Mouse (Mus musculus) forebrain, postnatal 0 days (tissue): ENCODE measurements at regions not wholly inside any gene's neighbourhood (a gene's known extent, or its start where the extent isn't known, plus 50 kb on each side); places are given as distances from the start of the nearest gene placed in this dataset.

Source experiments
- ATAC-seq: fragments of 200-750 bp; cut with Nextera tagmentation; 2 replicates; pipeline ENCODE4 v1.8.0; 2017; ENCODE audit warnings: mild to moderate bottlenecking, moderate library complexity
- DNase-seq: peaks from one replicate; pipeline ENCODE4 v3.0.0-alpha.2; 2015
- H3K27ac ChIP-seq: fragments of 300-500 bp; sonication (generic); 2 replicates; pipeline ENCODE4 v1.5.1; 2014; ENCODE audit warnings: low read depth, mild to moderate bottlenecking, antibody characterized with exemption, low read length, moderate library complexity, mixed read lengths
- H3K27me3 ChIP-seq: fragments of 300-500 bp; sonication (generic); 2 replicates; pipeline ENCODE4 v1.6.1; 2014; ENCODE audit warnings: mild to moderate bottlenecking, low read length, mixed read lengths; ENCODE audit not compliant: insufficient read depth
- H3K36me3 ChIP-seq: fragments of 300-500 bp; sonication (generic); 2 replicates; pipeline ENCODE4 v1.6.1; 2014; ENCODE audit warnings: mild to moderate bottlenecking, moderate library complexity; ENCODE audit not compliant: insufficient read depth
- H3K4me1 ChIP-seq: fragments of 300-500 bp; sonication (generic); 2 replicates; pipeline ENCODE4 v1.6.1; 2014; ENCODE audit warnings: antibody characterized with exemption; ENCODE audit not compliant: insufficient read depth
- H3K4me2 ChIP-seq: fragments of 300-500 bp; sonication (generic); 2 replicates; pipeline ENCODE4 v1.6.1; 2014; ENCODE audit warnings: low read depth, mild to moderate bottlenecking, moderate library complexity
- H3K4me3 ChIP-seq: fragments of 300-500 bp; sonication (generic); 2 replicates; pipeline ENCODE4 v1.5.1; 2014; ENCODE audit warnings: low read depth, low read length, mixed read lengths
- H3K9ac ChIP-seq: fragments of 300-500 bp; sonication (generic); 2 replicates; pipeline ENCODE4 v1.6.1; 2014; ENCODE audit warnings: mild to moderate bottlenecking
- H3K9me3 ChIP-seq: fragments of 300-500 bp; sonication (generic); 2 replicates; pipeline ENCODE4 v1.6.1; 2016; ENCODE audit warnings: low read length
- CTCF ChIP-seq: sonication (generic); IDR thresholded peaks from 2 replicates; pipeline ENCODE4 v1.5.1; 2016; ENCODE audit warnings: antibody characterized with exemption, control low read depth, low read depth
- WGBS: fragments of 180-500 bp; shearing (Covaris S2); extraction: QIAGEN DNeasy Blood & Tissue Kit; methylation state at CpG from one replicate; pipeline ENCODE4 v1.1.7; 2014; 5-methylcytosine and 5-hydroxymethylcytosine counted together

- TF ChIP-seq CTCF = no peak
- H3K9me3 ChIP-seq = no peaks in the 10 kb centered on the region
- no peaks in the 10 kb centered on the region for H3K27me3 ChIP-seq
- no peak overlapping the region for H3K4me2 ChIP-seq
- H3K4me1 ChIP-seq = no peaks in the 10 kb centered on the region
- 83% methylated on average over 2 of the region's 2 CpGs for WGBS
- no peak for ATAC-seq
- no peak overlapping the region for H3K27ac ChIP-seq
- DNase-seq = no peak
- H3K36me3 ChIP-seq = no peaks in the 10 kb centered on the region
- no peak overlapping the region for H3K4me3 ChIP-seq
- no peak overlapping the region for H3K9ac ChIP-seq
These were observed 65.6 kb downstream of the Thap12 start for GRCm38 (mm10) chr7:98768460-98768859.

DNA sequence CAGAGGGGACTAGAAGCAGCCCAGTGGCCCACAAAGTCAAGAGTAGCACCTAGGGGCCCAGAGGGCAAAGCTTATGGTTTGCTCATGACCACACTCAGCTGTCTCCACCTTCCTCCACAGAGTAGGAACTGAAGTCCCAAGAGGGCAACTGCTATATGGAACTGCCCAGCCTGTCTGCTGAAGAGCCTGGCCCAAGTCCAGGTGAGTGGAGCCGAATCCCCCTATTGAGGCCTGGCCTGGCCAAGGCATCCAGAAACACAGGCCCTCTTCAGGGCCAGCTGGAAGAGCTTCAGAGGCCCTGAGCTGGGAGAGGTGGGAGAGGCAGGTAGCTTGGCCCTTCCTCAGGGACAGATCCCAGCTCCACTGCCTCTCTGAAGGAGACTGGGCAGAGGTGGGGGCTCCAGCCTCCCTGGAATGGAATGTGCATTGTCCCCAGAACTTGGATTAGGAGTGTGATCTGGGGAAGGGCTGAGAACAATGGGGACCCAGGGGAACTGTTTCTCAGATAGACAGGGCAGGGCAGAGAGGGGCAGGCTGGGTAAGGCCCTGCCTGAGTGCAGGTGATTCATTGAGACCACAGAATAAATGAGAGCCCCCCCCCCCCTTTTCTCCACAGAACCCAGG is 65.7 kb upstream of the Wnt11 start:
- no peaks in the 10 kb centered on the region for H3K36me3 ChIP-seq
- DNase-seq = no peak
- no peak overlapping the region for H3K27ac ChIP-seq
- ATAC-seq = no peak
- 39% methylated on average over 1 of the region's 1 CpGs for WGBS
- no peak overlapping the region for H3K4me3 ChIP-seq
- no peaks in the 10 kb centered on the region for H3K27me3 ChIP-seq
- TF ChIP-seq CTCF = no peak
- H3K4me1 ChIP-seq = no peaks in the 10 kb centered on the region
- no peaks in the 10 kb centered on the region for H3K9me3 ChIP-seq
- H3K4me2 ChIP-seq = no peak overlapping the region
- no peak overlapping the region for H3K9ac ChIP-seq

GRCm38 (mm10) chr7:98770257-98770890 is 64.5 kb upstream of the Wnt11 start:
- no peak overlapping the region for H3K4me2 ChIP-seq
- no peaks in the 10 kb centered on the region for H3K36me3 ChIP-seq
- H3K9ac ChIP-seq = no peak overlapping the region
- no peak overlapping the region for H3K4me3 ChIP-seq
- DNase-seq (no peak), ATAC-seq (no peak)
- H3K27me3 ChIP-seq = no peaks in the 10 kb centered on the region
- TF ChIP-seq CTCF = 0 out of 2 replicates have a peak, but pooled peaks have one; percentile 13
- 8% methylated on average over 8 of the region's 8 CpGs for WGBS
- no peaks in the 10 kb centered on the region for H3K9me3 ChIP-seq
- no peak overlapping the region for H3K27ac ChIP-seq
- no peaks in the 10 kb centered on the region for H3K4me1 ChIP-seq

DNA sequence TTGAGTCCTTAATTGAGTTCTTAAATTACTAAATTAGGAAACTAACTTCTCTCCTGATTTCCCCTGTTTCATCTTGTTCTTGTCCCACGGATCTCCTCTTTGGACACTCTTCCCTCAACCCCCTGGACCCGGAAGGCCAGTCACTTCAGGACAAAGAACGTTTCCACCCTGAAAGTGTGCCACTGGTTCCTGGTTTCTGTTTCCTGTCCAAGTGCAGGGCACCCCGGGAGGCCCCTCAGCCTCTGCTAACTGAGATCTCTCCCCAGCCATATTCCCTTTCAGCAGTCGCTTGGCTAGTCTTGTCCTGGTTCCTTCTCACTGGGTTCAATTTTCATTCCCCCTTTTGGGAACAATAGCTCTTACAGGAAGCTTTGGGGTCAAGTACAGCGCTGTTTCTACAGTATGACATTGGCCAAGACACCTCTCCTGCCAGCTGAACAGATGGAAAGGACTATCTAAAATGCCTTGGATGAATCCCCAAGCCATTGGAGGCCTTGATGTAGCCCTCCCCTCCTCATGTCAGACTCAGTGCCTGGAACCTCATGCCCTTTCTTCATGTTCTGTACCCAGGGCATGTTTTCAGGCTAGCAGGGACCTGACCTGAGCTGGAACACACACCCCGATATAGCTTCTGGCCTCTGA is 63.7 kb upstream of the Wnt11 start:
- no peak for ATAC-seq
- H3K4me2 ChIP-seq = no peak overlapping the region
- no peaks in the 10 kb centered on the region for H3K27me3 ChIP-seq
- H3K9me3 ChIP-seq = no peaks in the 10 kb centered on the region
- H3K4me1 ChIP-seq = no peaks in the 10 kb centered on the region
- no peaks in the 10 kb centered on the region for H3K36me3 ChIP-seq
- no peak overlapping the region for H3K4me3 ChIP-seq
- no peak overlapping the region for H3K9ac ChIP-seq
- WGBS = 50% methylated on average over 7 of the region's 7 CpGs
- no peak for DNase-seq
- H3K27ac ChIP-seq = no peak overlapping the region
- no peak for TF ChIP-seq CTCF

DNA sequence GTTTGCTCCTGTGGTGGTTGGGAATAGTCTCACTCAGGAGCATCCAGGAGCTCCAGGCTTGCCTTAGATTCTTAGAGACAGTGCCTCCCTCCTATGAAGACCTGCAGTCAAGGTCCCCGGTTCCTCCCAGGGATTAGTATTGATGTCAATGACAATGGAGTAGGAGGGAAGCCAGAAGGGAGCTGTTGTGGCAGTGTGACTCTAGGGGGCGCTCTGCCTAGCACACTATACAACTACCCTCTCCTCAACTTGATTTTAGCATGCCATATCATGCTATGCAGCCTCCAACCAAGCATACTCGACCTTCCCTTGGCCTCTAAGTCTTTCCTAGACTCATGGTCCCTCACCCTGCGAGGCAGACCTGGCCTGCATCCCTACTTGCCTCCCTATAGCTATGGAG is 60.3 kb upstream of the Wnt11 start:
- peak; percentile 13; the same call in 1 of the 2 replicates for TF ChIP-seq CTCF

GRCm38 (mm10) chr7:98775031-98775430 is 59.9 kb upstream of the Wnt11 start:
- no peak overlapping the region for H3K9ac ChIP-seq
- no peak overlapping the region for H3K27ac ChIP-seq
- H3K27me3 ChIP-seq = no peaks in the 10 kb centered on the region
- H3K4me3 ChIP-seq = no peak overlapping the region
- H3K4me1 ChIP-seq = no peaks in the 10 kb centered on the region
- no peaks in the 10 kb centered on the region for H3K9me3 ChIP-seq
- no peak overlapping the region for H3K4me2 ChIP-seq
- no peaks in the 10 kb centered on the region for H3K36me3 ChIP-seq
- WGBS = 84% methylated on average over 8 of the region's 8 CpGs
- TF ChIP-seq CTCF = no peak
- DNase-seq (no peak), ATAC-seq (no peak)

More for the DNA sequence above, 60.3 kb upstream of the Wnt11 start:
- H3K4me3 ChIP-seq = no peak overlapping the region
- H3K4me2 ChIP-seq = no peak overlapping the region
- H3K4me1 ChIP-seq = no peaks in the 10 kb centered on the region
- no peak for DNase-seq
- 43% methylated on average over 4 of the region's 4 CpGs for WGBS
- H3K9ac ChIP-seq = no peak overlapping the region
- no peak for ATAC-seq
- H3K27ac ChIP-seq = no peak overlapping the region
- H3K36me3 ChIP-seq = no peaks in the 10 kb centered on the region
- H3K9me3 ChIP-seq = no peaks in the 10 kb centered on the region
- no peaks in the 10 kb centered on the region for H3K27me3 ChIP-seq

- ATAC-seq (no peak), DNase-seq (no peak)
- 47% methylated on average over 3 of the region's 3 CpGs for WGBS
- Histone ChIP-seq H3K27ac (no peak overlapping the region), H3K4me2 (no peak overlapping the region), H3K9ac (no peak overlapping the region), H3K4me1 (no peaks in the 10 kb centered on the region), H3K27me3 (no peaks in the 10 kb centered on the region), H3K9me3 (no peaks in the 10 kb centered on the region), H3K4me3 (no peak overlapping the region), H3K36me3 (no peaks in the 10 kb centered on the region)
- TF ChIP-seq CTCF = no peak
These were observed 57.5 kb upstream of the Wnt11 start for GRCm38 (mm10) chr7:98777304-98777849.
